Mouse (Mus musculus) cerebral cortex, adult 2 months (tissue): Measurements from ENCODE around the gene 4930548H24Rik.

Experiments used
- WGBS: fragments of 180-500 bp; shearing (Covaris S2); methylation state at CpG from one replicate; pipeline ENCODE4 v1.1.7; 2018; 5-methylcytosine and 5-hydroxymethylcytosine counted together

The 4930548H24Rik gene

GRCm38 (mm10) chr5:31485440-31485839, at the start of gene 4930548H24Rik:
Gene 4930548H24Rik, plus strand, starts transcription at chr5:31485740.
- WGBS = 100% methylated on average over 3 of the region's 3 CpGs

DNA sequence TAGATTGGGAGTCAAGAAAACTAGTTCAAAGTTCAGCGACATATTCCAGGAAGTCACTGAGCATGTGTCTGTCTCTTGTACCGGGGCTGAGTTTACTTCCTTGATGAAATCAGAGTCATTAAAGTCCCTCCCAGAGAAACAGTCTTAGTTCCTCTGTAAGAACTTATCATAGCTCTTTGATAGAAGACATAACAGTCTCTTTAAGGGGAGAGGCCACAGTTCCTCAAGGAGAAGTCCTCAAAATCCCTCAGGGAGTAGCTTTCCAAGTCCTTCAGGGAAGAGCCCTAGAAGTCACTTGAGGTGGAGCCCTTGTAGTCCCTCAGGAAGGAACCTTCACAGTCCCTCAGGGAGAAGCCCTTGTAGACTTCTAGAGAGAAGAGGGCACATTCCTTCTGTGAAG, 34.2 kb upstream of the 4930548H24Rik start:
- WGBS = 77% methylated on average over 2 of the region's 2 CpGs

DNA sequence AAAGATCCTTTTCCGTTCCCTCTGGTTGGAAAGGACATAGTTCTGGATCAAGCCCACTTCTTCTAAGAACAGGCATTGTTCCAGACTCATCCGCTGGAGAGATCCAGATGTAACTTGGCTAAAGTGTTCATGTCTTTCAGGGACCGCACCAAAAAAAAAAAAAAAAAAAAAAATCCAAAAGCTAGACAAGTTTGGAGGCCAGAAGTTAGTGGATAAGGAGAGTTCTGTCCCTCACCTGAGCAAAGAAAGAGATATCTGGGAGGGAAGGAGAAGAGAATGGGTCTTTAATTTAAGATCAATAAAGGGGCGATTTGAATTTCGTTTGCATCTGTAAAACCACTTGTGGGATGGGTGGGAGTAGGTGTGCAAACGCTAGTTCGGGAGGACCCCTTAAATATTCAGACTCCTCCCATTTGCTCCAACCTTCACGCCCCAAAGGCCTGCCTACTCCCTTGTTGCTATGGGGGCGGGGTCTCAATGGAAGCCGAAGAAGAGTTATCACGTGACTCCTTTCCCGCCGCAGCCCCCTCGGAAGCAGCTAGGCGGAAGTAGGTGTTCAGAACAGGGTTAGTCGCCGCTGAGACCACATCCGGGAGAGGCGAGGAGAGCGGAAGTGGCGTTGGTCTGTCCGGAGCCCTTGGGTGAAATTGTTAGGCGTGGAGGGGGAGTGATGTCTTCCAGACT, 33.5 kb upstream of the 4930548H24Rik start, which contains the start of gene Zfp512:
Gene Zfp512 (plus strand): TSS at position 554 of the 684 bp plus-strand sequence.
- 4% methylated on average over 23 of the region's 23 CpGs for WGBS

DNA sequence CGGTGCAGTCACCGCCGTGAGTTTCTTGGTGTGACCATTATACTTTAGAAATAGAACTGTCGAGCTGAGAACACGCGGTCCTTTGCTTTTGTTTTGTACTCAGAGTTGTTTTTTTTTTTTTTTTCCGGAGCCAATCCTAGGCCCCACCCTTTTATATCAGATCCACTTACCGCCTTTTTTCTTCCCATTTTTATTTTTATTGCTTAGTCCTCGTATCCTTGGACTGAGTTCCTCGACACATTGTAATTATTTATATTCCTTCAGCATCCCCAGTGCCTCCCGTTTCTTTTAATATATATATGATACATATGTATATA, 33.0 kb upstream of the 4930548H24Rik start:
- WGBS = 0% methylated on average over 11 of the region's 11 CpGs

DNA sequence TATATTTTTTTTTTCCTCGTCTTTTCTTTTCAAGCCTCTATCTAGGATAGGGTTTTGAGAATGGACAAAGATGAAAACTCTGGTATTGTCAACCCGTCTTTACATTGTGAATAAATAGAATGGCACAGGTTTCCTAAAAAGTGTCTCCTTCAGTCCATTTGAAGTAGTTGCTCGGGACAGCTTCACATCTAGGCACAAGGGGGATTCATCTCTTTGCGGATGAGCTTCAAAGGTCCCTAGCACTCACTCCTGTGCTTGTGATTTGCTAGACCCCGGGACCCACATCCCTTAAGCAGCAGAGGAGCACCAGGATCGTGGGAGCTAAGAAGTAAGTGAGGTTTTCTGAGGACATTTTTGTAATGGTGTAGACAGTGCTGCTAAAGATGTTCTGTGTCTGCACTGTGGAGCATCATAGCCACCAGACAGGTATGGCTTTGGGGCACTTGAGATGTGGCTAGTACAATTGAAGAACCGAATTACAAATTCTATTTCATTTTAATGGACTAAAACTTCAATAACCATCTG, 32.6 kb upstream of the 4930548H24Rik start:
- WGBS = 8% methylated on average over 7 of the region's 7 CpGs

- 85% methylated on average over 3 of the region's 3 CpGs for WGBS
These were observed 17.7 kb upstream of the 4930548H24Rik start for GRCm38 (mm10) chr5:31467798-31468197.

DNA sequence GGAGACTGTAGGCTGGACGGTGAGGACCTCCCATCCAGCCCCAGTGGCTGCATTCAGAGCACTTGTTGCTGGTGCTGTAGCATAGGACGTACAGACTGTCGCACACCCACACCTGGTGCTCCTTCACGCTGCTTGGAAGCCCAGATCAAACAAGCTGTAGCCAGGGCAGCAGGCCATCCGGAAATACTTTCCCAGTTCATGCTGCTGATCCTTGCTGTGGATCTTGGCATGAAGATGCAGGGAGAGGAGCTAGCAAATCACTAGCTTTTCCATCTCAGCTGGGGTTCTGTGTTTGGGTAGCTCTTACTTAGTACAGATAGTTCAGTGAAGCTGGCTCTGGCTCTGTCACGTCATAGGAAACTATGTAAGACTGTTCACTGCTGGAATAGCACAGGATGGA, 15.8 kb upstream of the 4930548H24Rik start:
- 83% methylated on average over 6 of the region's 6 CpGs for WGBS

DNA sequence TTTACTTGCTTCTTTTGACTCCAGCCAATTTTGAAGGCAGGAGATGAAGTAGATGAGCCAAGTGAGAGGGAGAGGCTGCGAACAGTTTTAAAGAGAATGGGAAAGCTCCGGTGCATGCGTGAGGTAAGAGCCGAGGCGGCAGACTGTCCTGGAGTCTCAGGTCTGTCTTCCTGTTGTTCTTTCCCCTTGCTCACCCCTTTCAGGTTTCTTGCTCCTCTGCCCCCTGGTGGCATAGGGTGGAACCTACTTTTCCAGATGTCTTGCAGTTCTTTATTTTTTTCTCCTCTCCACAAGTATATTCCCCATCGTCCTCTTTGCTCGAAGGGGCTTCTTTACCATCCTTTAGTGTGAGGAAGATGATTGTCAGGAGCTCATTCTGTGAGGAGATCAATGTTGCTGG, 15.2 kb upstream of the 4930548H24Rik start:
- WGBS = 65% methylated on average over 7 of the region's 7 CpGs

- WGBS = 64% methylated on average over 4 of the region's 4 CpGs
These were observed 5.0 kb upstream of the 4930548H24Rik start for GRCm38 (mm10) chr5:31480536-31480935.

GRCm38 (mm10) chr5:31487889-31488288, 2.3 kb downstream of the 4930548H24Rik start:
- WGBS = 90% methylated on average over 3 of the region's 3 CpGs

DNA sequence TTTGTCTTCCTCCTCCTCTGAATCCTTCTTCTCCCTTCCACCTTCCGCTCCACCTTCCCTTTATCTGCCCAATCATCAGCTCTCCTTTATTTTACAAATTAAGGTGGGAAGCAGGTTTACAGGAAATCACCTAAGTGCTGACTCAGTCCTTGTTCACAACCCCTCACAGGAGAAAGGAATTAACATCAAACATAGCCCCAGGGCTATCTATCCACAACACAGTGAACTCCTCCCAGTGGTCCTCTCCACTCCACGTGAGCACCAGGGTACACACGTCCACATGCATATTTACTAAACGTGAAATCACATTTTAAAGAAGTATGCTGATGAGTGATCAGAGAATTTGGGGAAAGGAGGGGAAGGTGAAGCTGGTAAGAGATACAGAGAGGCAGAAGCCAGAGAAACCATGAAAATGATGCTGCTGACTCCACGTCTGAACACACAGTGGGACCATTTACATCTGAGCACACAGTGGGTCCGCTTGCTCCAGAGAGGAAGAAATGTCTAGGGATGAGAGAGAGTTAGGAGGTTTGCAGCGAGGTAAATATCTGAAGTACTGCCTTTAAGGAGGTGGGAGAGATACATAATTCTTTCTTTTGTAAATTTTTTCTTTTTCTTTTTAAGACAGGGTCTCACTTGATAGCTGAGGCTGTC, 3.7 kb downstream of the 4930548H24Rik start:
- 73% methylated on average over 7 of the region's 7 CpGs for WGBS

- 37% methylated on average over 1 of the region's 1 CpGs for WGBS
These were observed 6.5 kb downstream of the 4930548H24Rik start for GRCm38 (mm10) chr5:31492031-31492430.

DNA sequence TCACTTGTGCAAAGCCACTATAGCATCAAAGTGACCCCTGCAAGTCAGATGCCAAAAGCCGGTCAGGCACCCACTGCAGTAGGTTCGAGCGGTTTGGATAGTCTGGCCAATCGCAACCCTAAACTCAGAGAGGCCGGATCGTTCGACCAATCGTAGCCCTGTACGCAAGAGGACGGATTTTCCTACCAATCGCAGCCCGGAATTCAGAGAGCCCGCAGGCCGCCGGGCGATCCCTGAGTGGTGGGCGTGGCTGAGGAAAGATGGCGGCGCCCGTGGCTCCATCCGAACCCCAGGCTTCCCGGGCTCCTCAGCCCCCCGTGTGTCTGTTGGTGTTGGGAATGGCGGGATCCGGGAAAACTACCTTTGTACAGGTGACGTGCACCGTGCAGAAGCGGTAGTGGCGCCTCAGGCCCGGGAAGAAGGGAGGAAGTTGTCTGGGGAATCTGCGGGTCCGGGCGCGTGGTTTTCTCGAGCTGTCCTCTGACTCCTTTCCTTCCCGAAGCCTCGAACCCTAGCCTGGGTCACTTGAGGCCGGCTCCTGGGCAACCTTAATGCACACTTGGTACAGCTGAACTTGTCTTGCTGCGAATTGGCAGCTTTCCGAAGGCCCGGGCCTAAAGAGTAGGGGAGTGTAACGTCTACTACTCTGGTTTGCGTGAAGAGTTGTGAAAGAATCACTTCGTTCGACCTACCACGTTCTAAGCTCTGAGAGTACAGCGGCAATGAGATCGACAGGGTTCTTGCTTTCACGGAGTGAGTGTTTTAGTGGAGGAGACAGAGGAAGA, 9.2 kb downstream of the 4930548H24Rik start, which contains the start of gene Gpn1:
Gene Gpn1 (plus strand): TSS at position 229 of the 785 bp plus-strand sequence.
- under 1% methylated on average over 49 of the region's 49 CpGs for WGBS

- WGBS = 95% methylated on average over 10 of the region's 10 CpGs
These were observed 19.3 kb downstream of the 4930548H24Rik start for GRCm38 (mm10) chr5:31504843-31505242.

DNA sequence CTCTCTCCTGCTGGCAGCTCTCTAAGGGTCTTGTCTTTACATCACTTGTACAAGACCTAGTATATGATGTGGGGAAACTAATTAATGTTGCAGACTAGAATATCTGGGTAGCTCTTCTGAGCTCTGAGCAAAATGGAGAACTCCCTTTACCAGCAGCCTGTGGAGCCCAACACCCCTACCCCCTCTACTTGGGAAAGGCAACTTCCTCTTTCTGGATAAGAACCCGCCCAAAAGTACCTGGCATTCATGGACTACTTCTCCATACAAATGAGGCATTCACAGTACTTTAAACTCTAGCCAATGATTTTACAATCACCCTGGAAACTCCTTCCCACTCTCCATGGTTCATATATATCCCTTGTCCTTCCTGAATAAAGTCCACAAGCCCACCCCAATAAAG, 26.9 kb downstream of the 4930548H24Rik start:
- 72% methylated on average over 1 of the region's 1 CpGs for WGBS

DNA sequence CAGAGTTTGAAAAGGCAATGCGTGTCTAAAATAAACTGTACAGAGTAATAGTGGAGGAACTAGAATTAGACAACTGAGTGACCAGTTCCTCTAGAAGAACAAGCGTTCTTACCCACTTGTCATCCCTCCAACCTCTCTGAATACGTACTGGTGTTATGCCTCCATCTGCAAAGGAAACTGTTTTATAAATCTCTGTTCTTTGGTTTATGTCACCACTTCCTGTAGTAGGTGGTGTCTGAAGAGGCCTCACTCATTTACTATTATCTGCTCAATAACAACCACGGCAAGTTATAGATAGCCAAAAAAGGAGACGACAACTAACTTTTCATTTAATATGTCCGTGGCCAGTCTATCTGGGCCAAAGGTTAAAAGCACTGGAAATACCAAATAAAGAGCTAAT, 35.0 kb downstream of the 4930548H24Rik start:
- WGBS = 90% methylated on average over 6 of the region's 6 CpGs

- WGBS = under 1% methylated on average over 28 of the region's 28 CpGs
These were observed 41.0 kb downstream of the 4930548H24Rik start, which contains the start of gene Slc4a1ap for GRCm38 (mm10) chr5:31526354-31527116. Gene Slc4a1ap, plus strand, starts transcription at chr5:31526995.

DNA sequence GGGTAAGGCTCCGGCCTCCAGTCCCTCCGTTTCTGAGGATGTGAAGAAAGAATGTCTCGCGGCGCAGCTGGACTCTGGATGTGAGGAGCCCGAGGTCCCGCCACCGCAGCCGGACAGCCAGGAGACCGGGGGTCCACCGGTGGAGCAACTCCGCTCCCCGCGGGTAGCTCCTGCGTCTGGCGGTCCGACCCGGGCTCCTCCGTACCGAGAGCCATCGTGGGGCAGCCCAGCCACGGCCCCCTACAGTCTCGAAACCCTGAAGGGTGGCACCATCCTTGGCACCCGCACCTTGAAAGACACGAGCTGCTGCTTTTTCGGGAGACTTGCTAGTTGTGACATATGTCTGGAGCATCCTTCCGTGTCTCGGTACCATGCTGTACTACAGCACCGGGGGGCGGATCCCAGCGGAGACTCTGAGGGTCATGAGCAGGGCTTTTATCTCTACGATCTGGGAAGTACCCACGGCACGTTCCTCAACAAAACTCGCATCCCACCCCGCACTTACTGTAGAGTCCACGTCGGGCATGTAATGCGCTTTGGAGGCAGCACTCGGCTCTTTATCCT, 41.7 kb downstream of the 4930548H24Rik start:
- 3% methylated on average over 40 of the region's 40 CpGs for WGBS

- whole genome bisulfite sequencing = 83% methylated on average over 11 of the region's 11 CpGs
These were observed 42.2 kb downstream of the 4930548H24Rik start, which contains the start of gene Supt7l for GRCm38 (mm10) chr5:31527707-31528106. Gene Supt7l, minus strand, starts transcription at chr5:31527807.

DNA sequence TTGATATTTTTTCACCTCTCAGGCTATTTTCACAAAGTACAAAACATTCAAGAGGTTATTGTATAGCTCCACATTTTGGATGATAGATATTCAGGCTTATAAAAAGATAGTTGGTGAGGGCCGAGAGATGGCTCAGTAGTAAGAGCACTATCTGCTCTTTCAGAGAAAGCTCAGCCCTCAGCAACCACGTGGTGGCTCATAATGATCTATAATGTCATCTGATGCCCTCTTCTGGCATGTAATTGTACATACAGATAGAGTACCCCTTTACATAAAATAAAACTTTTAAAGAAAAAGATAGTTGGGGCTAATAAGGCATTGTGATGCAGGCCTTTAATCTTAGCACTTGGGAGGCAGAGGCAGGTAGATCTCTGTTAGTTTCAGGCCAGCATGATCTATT, 43.0 kb downstream of the 4930548H24Rik start:
- 40% methylated on average over 2 of the region's 2 CpGs for WGBS

DNA sequence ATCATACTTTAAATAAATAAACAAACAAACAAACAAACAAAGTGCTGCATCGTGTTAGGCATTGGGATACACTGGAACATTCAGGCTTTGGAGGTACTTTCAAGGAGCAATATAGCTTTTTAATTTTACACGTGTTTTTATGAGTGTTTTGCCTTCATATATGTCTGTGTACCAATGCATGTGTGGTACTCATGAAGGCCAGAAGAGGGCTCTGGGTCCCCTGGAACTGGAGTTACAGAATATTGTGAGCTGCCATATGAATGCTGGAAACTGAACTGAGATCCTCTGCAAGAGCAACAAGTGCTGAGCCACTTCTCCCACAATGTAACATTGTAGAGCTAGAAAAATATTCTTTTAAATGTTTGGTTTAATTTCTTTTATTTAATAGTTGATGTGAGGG, 49.7 kb downstream of the 4930548H24Rik start:
- WGBS = 93% methylated on average over 2 of the region's 2 CpGs
